Mouse (Mus musculus) lung, postnatal 14 days (tissue): ENCODE measurements around the gene Capn7.

Experiments used
- DNase-seq: peaks from one replicate; pipeline ENCODE4 v3.0.0; 2021

Capn7 gene

DNA sequence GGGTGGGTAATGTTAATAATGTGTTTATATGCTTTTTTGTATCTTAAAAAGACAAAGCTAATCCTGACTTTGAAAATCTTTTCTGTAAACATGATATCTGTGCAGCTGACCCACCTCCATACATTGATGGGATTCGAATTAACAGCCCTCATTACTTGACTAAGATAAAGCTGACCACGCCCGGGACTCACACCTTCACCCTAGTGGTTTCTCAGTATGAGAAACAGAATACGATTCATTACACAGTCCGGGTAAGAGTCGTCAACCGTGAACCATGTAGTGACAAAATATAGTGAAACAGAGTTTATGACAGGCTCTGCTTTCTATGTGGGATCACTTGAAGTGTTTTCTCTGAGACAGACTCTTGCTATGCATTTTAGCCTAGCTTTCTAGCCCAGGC is 31.5 kb downstream of the Capn7 start:
- no peak for DNase-seq

- no peak for DNase-seq
These were observed 32.9 kb downstream of the Capn7 start for GRCm38 (mm10) chr14:31369377-31369776.

GRCm38 (mm10) chr14:31374390-31374789 is 38.0 kb downstream of the Capn7 start:
- no peak for DNase-seq

DNA sequence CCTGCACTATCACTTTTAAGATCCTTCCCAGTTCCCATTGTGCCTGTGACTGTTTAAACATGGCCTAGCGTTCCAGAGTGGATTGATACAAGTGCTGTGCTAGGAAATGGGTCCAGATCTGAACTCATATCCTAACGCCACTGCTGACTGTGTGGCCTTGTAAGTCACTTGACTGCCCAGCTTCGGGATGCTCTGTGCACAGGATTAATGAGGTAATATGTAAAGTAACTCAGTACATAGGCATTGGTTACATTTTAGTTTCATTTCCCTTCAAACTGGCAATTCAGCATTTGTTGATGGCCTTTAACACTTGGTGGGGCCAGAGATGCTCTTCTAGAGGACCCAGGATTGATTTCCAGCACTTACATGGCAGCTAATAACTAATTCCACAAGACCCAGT is 39.9 kb downstream of the Capn7 start:
- DNase-seq = no peak

GRCm38 (mm10) chr14:31382276-31382675 is 45.8 kb downstream of the Capn7 start:
- no peak for DNase-seq

DNA sequence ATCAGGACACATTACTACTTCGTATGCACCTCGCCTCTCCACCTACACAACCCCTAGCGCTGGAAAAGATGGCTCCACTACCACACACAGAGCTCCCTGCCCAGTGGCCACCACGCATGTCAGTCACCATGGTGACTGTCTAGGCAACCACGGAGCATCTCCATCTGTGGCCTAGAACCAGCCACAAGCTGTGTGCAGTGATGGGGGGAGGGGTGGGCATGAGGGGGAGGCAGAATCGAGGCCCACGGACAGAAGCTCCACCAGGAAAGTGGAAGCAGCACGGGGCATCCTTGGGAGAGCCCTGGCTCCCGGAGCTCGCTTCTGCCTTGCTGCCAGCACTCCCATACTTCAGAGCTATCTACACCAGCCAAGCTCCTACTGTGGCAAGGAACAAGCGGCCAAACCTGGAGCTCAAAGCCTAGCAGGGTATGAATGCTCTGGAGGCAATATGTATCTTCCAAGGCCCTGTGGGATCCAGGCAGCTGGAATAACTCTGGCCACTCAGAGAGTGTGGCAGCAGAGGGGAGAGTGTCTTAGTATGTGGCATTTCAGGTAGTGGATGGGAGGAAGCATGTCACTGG is 47.1 kb downstream of the Capn7 start:
- DNase-seq = no peak

DNA sequence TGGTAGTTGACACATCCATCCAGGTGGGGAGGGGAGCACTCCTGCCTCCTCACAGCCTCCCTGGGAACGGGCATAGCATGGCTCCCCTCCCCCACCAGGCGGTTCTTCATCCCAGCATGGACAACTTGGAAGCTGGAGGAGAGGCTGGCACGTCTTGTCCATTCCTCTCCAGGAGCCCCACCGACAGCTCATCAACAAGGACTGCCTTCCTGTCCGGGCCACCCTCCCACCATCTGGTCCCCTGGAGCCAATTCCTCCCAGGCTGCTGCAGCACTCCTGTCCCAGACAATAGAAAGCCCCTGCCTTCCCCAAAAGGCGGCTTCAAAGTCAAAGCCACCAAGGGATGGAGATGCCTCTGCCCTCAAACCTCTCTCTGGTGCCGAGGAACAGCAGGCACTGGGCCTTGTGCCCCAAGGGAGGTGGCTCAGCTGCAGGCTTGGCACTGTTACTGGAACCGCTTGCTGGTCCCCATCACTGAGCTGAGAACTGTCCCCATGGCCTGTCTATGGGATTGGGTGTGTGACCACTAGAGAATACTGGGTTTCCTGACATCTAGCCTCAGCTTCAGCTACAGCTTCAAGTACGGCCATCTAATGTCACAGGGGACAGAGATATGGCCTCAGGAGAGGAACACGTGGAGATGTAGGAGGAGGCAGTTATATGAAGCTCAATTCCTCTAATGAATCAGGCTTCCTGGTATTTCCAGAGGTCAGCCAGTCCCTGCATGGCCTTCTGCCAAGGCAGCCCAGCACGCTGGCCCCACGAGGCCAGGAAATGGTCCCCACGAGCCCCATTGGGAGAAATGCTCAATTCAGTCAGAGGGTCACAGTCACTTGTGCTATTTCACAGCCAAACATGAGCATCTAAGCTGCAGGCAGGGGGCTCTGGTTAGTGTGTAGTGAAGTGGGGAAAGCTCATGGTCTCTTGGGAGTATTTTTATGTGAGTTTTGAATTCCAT is 48.2 kb downstream of the Capn7 start:
- DNase-seq = no peak

DNA sequence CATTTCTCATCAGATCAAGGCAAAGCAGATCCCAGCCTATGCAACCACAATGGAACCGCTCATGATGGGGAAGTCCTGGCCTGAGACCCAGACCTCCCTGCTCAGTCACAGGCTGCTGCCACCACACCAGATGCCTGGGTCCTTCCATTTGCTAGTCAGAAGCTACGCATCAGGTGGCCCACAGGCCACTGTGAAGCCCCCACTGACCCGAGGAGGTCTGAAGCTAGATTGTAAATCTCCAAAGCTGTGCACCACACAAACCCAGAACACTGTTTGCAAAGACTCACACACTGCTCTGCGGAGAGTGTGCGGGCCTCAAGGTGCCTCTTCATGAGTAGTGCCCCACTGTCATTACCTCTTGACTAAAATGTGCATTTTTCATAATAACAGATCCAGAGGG is 49.0 kb downstream of the Capn7 start:
- no peak for DNase-seq

DNA sequence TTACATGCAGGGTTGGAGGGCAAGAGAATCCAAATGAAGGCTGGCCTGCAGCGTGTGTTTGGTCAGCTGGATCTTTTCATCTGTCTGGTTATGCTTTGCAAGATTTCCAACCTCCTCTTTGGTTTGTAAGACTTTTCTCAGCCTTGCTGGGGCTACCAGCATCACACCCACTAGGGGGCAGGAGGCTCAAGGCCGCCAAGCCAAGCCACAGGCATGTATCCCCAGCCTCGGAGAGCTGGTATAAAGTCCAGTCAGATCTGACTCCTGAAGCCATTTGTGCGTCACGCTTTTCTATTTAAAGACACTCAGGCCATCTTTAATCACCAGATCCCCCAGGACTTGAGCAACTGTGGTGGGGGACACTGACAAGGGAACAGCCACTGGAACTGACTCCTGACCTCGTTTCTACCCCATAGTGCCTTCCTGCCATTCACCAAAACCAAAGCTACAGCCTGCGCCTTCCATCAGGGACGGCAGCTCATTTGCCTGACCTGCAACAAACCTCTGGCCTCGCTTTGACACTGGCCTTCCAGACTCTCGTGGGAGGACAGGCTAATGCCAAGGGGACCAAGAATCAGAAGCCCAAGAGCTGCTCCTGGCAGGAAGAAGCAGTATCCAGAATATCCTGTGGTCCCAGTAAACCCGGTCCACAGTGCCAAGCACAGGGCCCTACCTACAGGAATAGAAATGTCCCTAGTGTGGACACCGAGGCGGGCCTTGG is 49.7 kb downstream of the Capn7 start:
- peak; percentile 87 for DNase-seq

- DNase-seq = no peak
These were observed 51.0 kb downstream of the Capn7 start for GRCm38 (mm10) chr14:31387301-31387981.

GRCm38 (mm10) chr14:31388086-31388872 is 51.8 kb downstream of the Capn7 start:
- no peak for DNase-seq

DNA sequence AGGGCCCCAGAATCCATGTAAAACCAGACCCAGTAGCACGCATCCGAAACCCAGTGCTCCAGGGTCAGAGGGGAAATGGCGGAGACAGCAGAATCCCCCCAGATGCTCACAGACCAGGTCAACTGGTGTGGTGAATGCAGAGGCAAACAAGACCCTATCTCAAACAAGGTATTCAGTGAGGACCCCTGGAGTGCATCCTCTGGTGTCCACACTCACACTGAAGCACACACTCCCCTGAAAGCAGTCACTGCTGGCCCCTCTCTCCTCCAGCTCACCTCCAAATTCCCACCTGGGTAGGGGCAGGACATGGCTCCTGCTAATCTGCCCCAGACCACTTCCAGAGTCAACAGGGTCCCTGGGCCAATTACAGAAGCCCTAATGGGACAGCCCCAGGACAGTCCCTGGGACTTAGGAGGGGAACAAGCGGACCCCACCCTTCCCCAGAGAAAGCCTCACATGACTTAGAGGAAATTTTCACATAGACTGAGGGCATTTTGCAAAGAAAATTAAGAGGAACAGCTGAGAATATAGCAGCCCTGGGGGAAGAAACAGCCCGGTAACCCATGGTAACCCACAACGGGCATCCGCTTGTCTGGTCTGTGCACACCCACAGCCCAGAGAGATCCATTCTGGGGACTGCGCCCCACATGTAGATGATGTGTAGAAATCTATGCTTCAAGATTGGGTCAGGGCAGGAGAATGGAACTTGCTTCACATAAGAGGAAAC is 53.1 kb downstream of the Capn7 start:
- DNase-seq = no peak

GRCm38 (mm10) chr14:31392300-31392699 is 55.9 kb downstream of the Capn7 start:
- no peak for DNase-seq

- DNase-seq = no peak
These were observed 56.6 kb downstream of the Capn7 start for GRCm38 (mm10) chr14:31392873-31393545.

DNA sequence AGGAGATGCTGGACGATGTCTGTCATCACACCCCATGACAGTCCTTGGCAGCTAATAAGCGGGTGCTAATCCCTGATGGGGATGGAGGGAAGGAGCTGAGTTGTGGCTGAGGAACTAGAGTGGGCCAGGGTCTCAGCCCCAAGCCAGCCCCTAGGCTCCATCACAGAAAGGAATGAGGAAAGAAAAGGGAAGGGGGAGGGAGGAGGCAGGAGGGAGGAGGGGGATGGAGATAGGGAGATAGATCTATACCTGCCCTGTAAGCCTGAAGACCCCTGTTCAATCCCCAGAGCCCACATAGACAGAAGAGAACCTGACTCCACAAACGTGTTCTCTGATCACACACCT is 57.1 kb downstream of the Capn7 start:
- no peak for DNase-seq

DNA sequence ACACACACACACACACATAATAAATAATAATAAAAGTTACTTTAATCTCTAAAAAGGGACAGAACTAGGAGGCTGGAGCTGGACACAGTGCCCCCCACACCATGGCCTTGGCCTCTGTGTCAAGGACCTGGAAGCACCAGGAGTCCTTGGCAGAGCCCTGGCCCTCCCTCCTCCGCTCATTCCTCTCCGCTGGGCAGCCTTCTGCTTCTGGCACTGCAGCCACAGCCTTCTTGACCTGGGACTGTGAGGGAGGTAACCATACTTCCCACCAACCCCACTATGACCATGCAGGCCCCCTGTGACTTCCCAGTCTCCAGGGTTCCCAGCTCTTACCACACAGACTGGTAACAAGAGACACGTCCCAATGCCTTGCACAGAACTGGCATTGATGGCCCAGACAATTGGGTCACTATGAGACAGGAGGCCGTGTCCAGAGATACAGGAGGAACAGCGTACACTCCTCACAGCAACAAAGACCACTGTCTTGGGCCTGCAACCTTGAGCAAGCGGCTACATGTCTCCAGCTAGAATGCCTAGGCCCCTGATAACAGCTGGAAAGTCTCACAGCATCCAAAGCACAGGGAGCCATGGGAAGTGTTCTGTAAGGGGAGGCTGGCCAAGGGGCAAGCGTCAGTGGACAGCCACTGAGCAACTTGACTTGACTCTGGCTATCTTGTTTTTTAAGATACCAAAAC is 57.6 kb downstream of the Capn7 start:
- DNase-seq = no peak

DNA sequence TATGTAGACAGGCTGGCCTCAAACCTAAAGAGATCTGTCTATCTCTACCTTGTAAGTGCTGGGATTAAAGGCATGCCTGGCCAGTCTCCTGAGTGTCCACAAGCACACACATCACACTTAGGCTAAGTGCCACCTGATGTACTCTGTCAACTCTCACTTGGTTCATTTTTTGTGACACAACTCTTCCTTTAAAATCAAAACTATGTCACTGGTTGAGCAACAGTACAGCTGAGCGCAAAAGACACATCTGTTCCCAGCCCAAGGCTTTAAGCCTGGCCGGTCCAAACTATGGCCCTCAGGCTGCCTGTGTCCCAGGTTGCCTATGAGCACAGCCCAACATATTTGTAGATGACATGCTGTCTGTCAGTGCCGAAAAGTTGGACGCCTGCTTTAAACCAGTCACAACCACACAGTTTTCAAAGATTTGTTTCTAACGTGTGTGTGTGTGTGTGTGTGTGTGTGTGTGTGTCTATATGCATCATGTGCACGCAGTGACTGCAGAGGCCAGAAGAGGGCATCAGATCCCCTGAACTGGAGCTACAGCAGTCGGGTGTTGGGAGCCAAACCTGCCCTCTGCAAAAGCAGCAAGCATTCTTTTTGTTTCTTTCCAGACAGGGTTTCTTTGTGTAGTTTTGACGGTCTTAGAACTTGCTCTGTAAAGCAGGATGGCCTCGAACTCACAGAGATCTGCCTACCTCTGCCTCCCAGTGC is 58.5 kb downstream of the Capn7 start:
- no peak for DNase-seq

DNA sequence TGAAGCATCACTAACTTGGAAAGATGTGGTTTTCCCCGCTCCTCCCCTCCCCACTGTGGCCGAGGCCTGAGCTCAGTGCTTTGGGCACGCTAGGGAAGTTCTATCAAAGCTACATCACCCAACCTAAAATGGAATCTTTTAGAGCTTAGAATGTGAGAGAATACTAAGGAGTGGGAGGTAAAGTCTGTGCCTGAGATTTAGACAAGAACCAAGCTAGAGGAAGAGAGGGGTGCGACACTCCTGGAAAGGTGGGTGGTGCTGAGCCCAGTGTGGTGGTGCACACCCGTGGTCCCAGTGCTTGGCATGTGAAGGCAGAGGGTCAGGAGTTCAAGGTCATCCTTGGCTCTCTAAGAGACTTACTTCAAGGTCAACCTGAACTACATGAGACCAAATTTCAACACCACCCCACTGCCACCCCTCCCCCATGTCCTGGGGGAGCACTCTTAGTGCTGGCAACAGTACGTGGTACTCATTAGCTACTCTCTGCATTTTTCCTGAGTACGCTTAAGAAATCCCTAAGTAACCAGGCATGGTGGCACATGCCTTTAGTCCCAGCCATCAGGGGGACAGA is 59.3 kb downstream of the Capn7 start:
- DNase-seq = no peak

DNA sequence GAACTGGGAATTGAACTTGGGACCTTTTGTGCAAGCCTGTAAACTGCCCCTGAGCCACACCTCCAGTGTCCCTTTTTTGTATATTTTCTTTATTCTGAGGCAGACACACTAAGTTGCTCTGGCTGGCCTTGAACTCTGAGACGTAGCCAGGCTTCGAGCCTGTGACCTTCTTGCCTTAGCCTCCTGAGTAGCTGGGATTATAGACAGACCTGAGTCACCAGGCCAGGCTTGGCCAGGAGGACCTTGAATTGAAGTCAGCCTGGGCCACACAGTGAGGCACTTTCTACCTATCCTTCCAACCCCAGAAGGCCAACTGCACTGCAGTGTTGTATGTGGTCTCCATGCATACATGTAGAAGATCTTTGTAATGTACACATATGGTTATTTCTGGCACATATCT is 60.0 kb downstream of the Capn7 start:
- DNase-seq = no peak
